Mouse (Mus musculus): ENCODE data around the gene Ppp1r1a.

Ppp1r1a gene

GRCm38 (mm10) chr15:103537822-103538213 lies at the start of gene Ppp1r1a:
Gene Ppp1r1a (minus strand): TSS chr15:103538003.
- no peak for DNase-seq (ENCODE audit: low read depth)

DNA sequence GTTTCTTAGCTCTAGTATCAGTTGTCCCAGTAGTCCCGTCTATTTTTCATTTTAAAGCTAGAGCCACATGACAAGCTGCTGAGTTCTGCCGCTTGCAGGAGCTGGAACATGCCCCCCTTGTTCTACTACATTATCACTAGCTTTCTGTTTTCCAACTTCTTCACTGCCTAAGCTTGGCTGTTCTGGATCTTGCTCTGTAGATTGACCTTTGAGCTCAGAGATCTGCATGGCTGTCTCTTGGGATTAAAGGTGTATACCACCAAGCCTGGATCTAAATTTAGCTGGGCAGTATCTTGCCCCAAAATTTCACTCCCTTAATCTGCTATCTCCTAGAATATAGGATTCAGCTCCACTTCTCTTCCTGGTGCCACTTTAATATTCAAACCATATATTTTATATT lies 48.1 kb upstream of the Ppp1r1a start:
- DNase-seq (ENCODE audit: low read depth): no peak

DNA sequence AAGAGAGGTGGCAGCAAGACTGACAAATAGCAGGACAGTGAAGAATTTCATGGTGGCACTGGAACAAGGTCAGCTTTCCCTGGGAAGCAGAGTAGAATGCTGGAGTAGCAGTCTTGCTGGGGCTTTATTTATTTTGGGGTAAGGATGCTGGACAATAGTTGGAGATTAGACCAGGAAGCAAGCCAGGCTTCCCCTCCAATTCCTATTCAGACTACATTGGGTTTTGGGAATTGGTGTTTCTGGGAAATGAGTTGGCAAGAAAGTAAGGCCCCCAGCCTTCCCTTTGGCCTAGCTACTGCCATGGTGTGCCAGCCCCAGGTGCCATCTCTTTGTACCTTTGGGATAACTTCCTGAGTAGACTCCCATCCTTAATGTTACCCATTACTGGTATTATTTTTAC lies 27.2 kb upstream of the Ppp1r1a start, which contains the start of gene Glycam1:
Glycam1 (minus strand) TSS at position 101 of the 400 bp plus-strand sequence.
- no peak for DNase-seq (ENCODE audit: low read depth)

DNA sequence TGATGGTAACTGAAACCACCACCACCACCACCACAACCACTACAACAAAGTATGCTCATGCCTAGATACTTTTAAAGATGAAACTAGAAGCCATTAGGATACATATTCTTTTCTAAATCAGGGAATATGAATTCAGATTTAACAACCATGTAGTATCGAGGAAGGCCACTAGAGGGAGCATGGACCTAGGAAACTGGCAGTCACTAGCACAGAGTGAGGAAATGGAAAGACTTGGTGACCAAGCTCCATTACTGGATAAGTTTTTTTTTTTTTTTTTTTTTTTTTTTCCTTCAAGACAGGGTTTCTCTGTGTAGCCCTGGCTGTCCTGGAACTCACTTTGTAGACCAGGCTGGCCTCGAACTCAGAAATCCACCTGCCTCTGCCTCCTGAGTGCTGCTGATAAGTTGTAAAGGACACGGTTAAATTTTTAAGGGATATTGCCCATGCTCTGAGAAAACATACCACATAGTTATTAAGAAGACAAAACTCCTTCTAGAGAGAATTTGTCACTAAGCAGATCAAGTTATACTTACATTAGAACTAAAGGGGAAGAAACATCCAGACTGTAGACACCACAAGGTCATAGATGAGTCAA lies 14.4 kb upstream of the Ppp1r1a start:
- peak; percentile 19 for DNase-seq (ENCODE audit: low read depth)

DNA sequence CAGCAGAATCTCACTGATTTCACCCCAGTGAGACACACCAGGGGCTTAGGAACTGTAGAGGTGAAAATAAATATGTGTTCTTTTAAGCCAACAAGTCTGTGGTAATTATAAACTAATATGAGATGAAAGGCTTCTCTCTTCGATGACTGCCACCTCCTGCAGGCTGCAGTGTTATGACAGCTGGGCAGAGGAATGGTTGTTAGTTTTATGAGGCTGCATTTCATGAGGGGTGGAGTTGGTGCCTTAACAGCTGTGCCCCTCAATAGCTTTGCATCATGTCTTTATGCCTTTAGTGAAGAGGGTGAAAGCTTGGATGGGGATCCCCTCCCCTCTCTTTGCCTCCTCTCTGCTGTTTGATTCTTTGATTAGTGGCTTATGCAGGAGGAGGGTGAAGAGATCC lies 13.2 kb upstream of the Ppp1r1a start:
- DNase-seq (ENCODE audit: low read depth): no peak

DNA sequence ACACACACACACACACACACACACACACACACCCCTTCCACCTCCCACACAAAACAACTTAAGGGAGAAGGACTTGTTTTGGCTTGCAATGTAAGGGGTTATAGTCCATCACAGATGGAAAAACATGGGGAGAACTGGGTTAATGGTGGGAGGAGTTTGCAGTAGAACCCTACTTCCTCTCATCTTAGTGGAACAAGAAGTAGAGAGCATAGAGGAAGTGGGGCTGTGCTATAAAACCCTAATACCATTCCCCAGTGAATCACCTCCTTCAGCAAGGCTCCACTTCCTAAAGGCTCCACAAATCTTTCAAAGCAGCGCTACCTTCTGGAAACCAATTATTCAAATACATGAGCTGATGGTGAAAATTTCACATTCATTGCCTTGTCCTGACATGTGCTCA lies 11.7 kb upstream of the Ppp1r1a start:
- no peak for DNase-seq (ENCODE audit: low read depth)

DNA sequence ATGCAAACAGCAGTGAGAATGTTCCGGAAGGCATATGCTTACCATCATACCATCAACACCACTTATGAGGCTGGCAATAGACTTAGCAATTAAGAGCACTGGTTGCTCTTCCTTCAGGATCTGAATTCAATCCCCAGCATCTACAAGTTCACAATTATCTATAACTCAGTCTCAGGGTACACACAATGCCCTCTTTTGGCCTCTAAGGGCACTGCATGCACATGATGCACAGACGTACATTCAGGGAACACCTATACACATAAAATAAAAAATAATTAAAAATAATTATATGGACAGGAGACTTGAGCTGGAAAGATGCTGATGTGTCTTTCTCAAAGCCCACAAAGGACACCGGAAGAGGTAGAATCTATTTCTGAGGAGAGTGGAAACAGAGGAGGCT lies 10.2 kb upstream of the Ppp1r1a start:
- DNase-seq (ENCODE audit: low read depth): no peak

DNA sequence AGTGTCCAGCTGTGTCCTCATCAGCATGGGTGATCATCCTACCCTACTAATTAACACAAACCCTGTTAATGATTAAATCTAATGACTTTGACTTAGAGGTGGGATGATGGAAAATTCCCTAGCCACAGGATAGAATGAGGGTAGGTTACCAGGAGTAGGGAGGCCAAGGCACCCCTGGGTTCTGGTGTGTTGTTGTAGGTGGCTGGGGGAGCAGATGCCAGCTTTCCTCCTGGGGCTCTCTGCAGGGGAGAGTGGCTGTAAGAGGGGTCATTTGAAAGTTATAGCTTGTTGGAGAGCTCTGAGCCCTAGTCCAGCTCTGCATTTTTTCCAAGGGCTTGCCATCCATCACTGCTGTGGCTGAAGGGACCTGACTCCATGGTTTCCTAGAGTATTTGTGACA lies 4.7 kb upstream of the Ppp1r1a start:
- DNase-seq (ENCODE audit: low read depth): no peak

GRCm38 (mm10) chr15:103540646-103541045 lies 2.8 kb upstream of the Ppp1r1a start:
- DNase-seq (ENCODE audit: low read depth): no peak

DNA sequence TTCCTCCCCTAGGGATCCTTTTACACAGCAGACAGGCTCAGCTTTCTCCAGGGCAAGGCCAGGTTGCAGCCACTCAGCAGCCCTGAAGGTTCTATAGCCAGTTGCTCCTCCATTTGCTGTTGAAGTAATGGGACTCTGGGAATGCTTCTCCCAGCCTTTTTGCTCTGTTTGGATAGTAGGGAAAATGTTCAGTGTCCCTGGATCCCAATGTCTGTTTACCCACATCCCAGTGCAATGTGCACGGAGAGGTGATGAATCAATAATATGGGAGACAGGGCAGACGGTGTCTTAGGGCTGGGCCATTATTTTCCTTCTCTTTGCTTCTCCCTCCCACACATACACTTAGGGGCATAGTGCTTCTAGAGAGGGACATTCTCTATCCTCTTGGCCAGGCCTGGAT lies 1.5 kb upstream of the Ppp1r1a start:
- no peak for DNase-seq (ENCODE audit: low read depth)

DNA sequence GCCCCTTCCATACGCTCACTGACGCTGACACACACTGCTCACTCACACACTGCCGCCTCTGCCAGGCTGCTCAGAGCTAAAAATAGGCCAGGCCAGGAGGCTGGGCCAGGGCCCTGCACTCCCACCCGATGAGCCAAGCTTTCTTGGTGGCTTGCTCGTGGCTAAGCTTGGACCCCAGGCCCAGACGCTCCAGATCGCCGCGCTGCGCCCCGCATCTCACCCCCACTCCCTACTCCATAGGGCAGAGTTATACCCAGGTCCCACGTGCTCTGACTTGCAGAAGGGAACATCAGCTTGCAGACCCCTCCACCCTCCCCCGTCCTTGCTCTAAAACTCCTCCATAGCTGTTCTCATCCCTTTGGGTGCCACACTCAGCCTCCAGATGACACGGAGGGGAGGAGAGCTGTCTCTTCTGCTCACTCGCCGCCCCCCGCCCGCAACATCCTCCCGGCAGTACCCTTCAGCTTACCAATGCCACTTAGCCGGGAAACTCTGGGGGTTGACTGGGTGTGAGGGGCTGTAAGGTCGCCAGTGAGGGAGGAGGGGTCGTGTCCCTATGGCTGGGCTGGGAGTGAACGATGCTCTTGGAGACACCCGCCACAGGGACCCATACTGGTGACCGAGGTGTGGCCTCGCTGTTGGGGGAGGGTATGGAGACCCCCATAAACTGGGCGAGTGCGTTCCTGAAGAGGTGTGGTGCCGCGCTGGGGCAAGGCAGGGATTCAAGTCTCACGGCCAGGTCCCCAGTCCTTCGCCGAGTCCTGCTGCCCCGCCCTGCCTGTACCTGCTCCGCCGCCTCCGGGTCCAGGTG lies 587 bp downstream of the Ppp1r1a start:
- DNase-seq (ENCODE audit: low read depth): no peak

- DNase-seq (ENCODE audit: low read depth): no peak
These were observed 1.3 kb downstream of the Ppp1r1a start for GRCm38 (mm10) chr15:103536456-103536855.

GRCm38 (mm10) chr15:103535786-103536185 lies 2.0 kb downstream of the Ppp1r1a start:
- no peak for DNase-seq (ENCODE audit: low read depth)

DNA sequence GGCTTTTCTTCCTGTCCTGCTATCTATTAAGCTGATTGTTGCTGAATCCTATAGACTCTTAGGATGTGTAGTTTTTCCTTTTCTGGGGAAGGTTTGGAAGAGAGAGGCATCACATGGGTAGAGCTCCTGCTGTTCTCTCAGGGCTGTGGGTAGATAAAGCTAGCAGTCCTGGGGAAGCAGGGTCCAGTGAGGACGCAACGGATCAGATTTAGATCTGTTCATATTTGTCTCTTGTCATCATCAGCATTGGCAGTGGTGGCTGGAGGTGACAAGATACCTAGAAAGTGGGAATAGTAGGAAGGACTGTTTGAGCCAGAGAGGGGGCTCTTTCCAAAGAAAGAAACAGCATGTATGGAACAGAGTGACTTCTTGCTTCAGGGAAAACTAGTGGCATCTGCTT lies 2.8 kb downstream of the Ppp1r1a start:
- no peak for DNase-seq (ENCODE audit: low read depth)

- DNase-seq (ENCODE audit: low read depth): no peak
These were observed 3.7 kb downstream of the Ppp1r1a start for GRCm38 (mm10) chr15:103534054-103534620.

DNA sequence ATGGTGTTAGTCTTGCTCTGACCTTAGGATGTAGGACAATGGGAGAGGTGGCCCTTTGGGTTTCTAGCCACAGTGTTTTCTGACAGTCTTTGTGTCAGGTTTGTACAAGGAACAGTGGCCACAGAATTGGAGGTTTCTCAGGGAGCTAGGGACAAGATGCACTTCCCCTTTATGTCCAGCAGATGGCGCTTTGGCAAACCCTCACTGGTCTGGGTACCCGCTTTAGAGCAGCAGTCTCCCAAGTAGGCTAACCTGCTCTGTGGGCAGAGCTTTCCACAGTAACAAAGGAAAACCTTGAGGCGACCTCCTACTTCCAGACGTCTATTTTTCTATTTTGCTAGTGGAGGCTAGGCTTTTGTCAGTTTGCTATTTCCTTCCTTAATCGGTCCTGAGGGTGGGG lies 7.4 kb downstream of the Ppp1r1a start:
- peak; percentile 16 for DNase-seq (ENCODE audit: low read depth)

DNA sequence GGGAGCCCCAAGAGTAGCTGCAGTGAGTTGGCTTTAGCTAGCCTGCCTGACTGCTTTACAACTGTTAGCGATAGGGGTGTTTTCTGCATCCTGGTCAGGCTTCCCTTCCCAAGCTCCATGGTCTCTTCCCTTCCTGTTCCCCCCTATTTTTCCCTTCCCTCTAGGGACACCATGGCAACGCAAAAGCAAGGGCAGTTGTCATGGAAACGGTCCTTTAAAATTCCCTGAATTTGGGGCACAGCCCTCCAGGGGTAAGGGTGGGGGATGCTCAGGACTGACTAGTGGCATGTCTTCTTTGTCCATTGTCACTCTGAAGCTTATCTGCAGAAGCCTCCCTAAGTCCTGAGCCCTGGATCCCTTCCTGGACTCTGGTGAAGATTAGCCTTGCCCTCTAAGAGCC lies 14.6 kb downstream of the Ppp1r1a start:
- no peak for DNase-seq (ENCODE audit: low read depth)

DNA sequence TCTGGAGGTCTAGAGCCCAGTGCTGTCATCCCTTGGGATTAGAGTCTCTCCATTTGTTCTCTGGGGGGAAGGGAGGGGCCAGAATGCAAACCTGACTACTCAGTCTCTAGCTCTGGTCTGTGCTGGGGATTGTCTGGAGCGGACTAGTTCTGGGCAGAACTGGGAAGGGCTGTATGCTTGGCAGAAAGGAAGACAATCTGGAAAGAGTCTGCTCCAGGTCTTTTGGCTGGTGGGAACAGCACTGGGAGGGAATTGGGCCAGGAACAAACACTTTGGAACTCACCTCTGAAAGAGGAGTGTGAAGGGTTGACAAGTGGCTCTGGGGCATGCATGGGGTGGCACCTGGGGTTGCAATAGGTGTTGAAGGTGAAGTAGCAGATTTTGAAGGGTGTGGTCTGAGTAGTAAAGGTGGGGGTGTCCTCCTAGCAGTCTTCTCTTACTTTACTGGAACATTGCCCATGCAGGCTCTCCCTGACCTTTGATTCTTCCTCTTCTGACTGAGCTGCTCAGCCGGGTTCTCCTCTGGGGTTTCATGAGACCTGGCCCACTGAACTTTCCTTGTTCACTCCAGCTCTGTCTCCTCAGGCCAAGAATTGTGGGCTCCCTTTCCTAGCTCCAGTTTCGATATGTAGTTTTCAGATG lies 15.2 kb downstream of the Ppp1r1a start:
- DNase-seq (ENCODE audit: low read depth): no peak

DNA sequence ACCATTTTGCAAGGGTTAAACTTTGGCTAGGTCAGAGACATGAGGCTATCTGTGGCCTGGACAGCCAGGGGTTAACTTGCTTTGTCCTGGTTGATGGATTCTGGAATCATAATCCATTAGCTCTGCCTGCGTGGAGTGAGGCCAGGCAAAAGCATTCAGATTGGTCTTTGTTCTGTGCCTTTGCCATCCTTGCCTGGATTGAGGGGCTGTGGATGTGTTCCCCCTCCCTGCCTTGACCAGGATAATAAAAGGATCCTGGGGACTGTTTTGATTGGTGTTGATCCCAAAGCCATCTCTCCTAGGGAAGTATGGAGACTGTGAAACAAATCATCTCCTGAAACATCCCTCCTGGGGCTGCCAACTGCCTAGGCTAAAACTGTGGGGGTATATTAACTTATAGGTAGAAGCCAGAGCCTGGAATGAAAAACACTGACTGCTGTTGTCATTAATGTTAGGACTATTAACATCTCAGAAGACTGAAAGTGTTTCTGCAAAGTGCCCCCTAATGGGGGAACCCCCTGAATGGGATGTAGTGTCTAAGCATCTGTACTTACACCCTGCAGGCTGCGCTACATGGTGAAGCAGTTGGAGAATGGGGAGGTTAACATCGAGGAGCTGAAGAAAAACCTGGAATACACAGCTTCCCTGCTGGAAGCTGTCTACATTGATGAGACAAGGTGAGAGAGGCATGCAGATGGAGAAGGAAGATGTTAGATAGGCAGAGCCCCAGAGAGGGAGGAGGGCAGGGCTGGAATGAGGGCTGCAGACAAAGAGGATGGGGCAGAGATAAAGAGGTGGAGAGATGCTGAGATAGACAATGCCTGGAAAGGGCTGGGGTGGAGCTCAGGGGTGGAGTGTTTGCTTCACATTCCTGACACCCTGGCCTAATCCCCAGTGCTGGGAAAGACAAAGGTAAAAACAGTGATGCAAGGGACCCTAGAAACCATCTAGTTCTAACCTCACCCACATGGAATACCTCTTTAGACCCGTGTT lies 18.1 kb downstream of the Ppp1r1a start:
- no peak for DNase-seq (ENCODE audit: low read depth)

- no peak for DNase-seq (ENCODE audit: low read depth)
These were observed 19.0 kb downstream of the Ppp1r1a start for GRCm38 (mm10) chr15:103518600-103519385.

GRCm38 (mm10) chr15:103514914-103515313 lies 22.9 kb downstream of the Ppp1r1a start:
- no peak for DNase-seq (ENCODE audit: low read depth)
